Comparison of ENCODE assay signal across 8 mouse cellular contexts in the genomic region with DNA sequence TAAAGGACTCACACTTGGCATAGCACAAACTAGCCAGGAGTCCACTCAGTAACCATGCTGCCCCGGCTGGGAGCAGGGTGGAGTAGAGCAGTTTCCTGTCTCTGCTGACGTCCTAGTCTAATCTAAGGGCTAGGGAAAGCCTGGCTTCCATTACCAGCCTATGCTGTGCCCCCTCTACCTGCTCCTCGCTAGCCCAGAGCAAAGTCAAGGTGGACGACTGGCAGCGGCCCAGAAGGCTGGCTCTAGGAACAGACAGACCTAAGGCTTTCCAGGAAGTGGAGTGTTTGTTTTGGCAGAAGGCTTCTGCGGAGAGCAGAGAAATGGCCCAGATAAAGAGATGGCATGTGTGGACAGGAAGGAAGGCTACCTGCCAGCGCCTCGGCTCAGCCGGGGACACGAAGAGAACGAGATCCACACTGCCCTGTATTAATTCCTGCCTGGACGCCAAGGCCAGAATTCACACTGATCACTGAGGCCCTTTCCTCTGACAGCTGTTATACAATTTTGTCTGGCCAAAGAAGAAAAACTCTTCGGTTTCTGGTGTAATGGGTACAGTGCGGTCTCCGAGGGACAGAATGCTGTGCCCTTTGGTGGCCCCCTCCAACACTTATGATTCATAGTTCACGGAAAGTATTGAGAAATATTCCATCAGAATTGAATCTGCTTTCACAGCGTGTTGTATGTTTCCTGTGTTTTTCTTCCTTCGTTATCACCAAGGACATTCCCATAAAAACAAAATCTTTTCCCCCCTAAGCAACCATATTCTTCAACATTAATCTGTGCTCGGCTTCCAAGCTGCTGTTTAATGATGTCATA.
DNase-seq lines count a peak whose midpoint lies in the region; ATAC-seq and TF ChIP-seq lines count a peak whose summit lies in the region.

No protein-coding gene starts in this region.

- H3K9me3 ChIP-seq in hindbrain, embryonic 14.5 days (ENCODE audit: control insufficient read depth, low read length) = no peaks in the 10 kb centered on the region
- no peaks in the 10 kb centered on the region for H3K9me3 ChIP-seq in hindbrain, embryonic 11.5 days (ENCODE audit: control insufficient read depth, low read length)
- no peaks in the 10 kb centered on the region for H3K9me3 ChIP-seq in heart, embryonic 10.5 days
- no peaks in the 10 kb centered on the region for H3K9me3 ChIP-seq in kidney, postnatal 0 days (replicated peaks; ENCODE audit: low read length)

- WGBS in hindbrain, embryonic 14.5 days = 80% methylated on average over 19 of the region's 19 CpGs
- 78% methylated on average over 19 of the region's 19 CpGs for WGBS in hindbrain, embryonic 11.5 days
- 46% methylated on average over 19 of the region's 19 CpGs for WGBS in heart, embryonic 10.5 days
- 39% methylated on average over 19 of the region's 19 CpGs for WGBS in kidney, postnatal 0 days

- no peak overlapping the region for H3K9ac ChIP-seq in hindbrain, embryonic 14.5 days
- no peak overlapping the region for H3K9ac ChIP-seq in hindbrain, embryonic 11.5 days (ENCODE audit: low read depth, low read length)
- H3K9ac ChIP-seq in kidney, postnatal 0 days (ENCODE audit: low read depth, low read length) = no peak overlapping the region

- TF ChIP-seq CTCF in kidney, postnatal 0 days (IDR thresholded peaks at IDR 0.05; ENCODE audit: low read depth) = no peak

- no peak for ATAC-seq in hindbrain, embryonic 14.5 days (ENCODE audit: low FRiP score)
- ATAC-seq in hindbrain, embryonic 11.5 days (ENCODE audit: low FRiP score) = no peak
- no peak for ATAC-seq in kidney, postnatal 0 days (replicated peaks; ENCODE audit: low FRiP score, low read depth)
- ATAC-seq in megakaryocyte, adult 5-6 weeks (ENCODE audit: poor library complexity, severe bottlenecking) = peak; percentile 41

- H3K4me3 ChIP-seq in hindbrain, embryonic 14.5 days (replicated peaks; ENCODE audit: low read length) = no peak overlapping the region
- no peak overlapping the region for H3K4me3 ChIP-seq in hindbrain, embryonic 11.5 days (ENCODE audit: low read depth, low read length)
- no peak overlapping the region for H3K4me3 ChIP-seq in heart, embryonic 10.5 days
- no peak overlapping the region for H3K4me3 ChIP-seq in kidney, postnatal 0 days (replicated peaks; ENCODE audit: low read depth, low read length)

- intact Hi-C loops in left cerebral cortex, postnatal 25 days (cut with DNase I) = no loop called here

- no peaks in the 10 kb centered on the region for H3K27me3 ChIP-seq in hindbrain, embryonic 14.5 days (ENCODE audit: control insufficient read depth, insufficient read depth, low read length)
- no peaks in the 10 kb centered on the region for H3K27me3 ChIP-seq in hindbrain, embryonic 11.5 days (ENCODE audit: control insufficient read depth, insufficient read depth, low read length)
- H3K27me3 ChIP-seq in heart, embryonic 10.5 days (ENCODE audit: insufficient read depth, poor library complexity, severe bottlenecking) = no peaks in the 10 kb centered on the region
- no peaks in the 10 kb centered on the region for H3K27me3 ChIP-seq in kidney, postnatal 0 days (ENCODE audit: insufficient read depth, low read length)

- peak overlapping the region; percentile 47; the same call in 1 of the 2 replicates for H3K27ac ChIP-seq in hindbrain, embryonic 14.5 days
- no peak overlapping the region for H3K27ac ChIP-seq in hindbrain, embryonic 11.5 days (ENCODE audit: low read depth, low read length)
- H3K27ac ChIP-seq in heart, embryonic 10.5 days = peak overlapping the region; percentile 47; the same call in 1 of the 2 replicates
- H3K27ac ChIP-seq in kidney, postnatal 0 days = peak overlapping the region; percentile 32

- no peaks in the 10 kb centered on the region for H3K36me3 ChIP-seq in hindbrain, embryonic 14.5 days (replicated peaks; ENCODE audit: control insufficient read depth, insufficient read depth)
- H3K36me3 ChIP-seq in hindbrain, embryonic 11.5 days (ENCODE audit: control insufficient read depth, insufficient read depth, low read length) = no peaks in the 10 kb centered on the region
- H3K36me3 ChIP-seq in heart, embryonic 10.5 days = peaks cover 14% of the 10 kb centered on the region; the same call in 1 of the 2 replicates
- H3K36me3 ChIP-seq in kidney, postnatal 0 days (ENCODE audit: insufficient read depth, low read length) = 0 out of 2 replicates have a peak, but pooled peaks cover 9% of the 10 kb centered on the region

- no peak for DNase-seq in hindbrain, embryonic 14.5 days (ENCODE audit: low spot score)
- DNase-seq in hindbrain, embryonic 11.5 days (ENCODE audit: low spot score) = no peak
- DNase-seq in cerebellum, adult 9-11 months = peak; percentile 95
- no peak for DNase-seq in heart, embryonic 10.5 days (ENCODE audit: low spot score)
- DNase-seq in kidney, postnatal 0 days (ENCODE audit: low spot score) = peak; percentile 37
- no peak for DNase-seq in left cerebral cortex, postnatal 25 days (ENCODE audit: low spot score in 2 of 2)
- no peak for DNase-seq in left cerebral cortex, adult 11 months (ENCODE audit: low spot score)

- peaks cover 6% of the 10 kb centered on the region; the same call in 1 of the 2 replicates for H3K4me1 ChIP-seq in hindbrain, embryonic 14.5 days (replicated peaks; ENCODE audit: control insufficient read depth, insufficient read depth, low read length)
- no peaks in the 10 kb centered on the region for H3K4me1 ChIP-seq in hindbrain, embryonic 11.5 days (replicated peaks; ENCODE audit: control insufficient read depth, insufficient read depth, low read length)
- H3K4me1 ChIP-seq in heart, embryonic 10.5 days = peaks cover 34% of the 10 kb centered on the region
- H3K4me1 ChIP-seq in kidney, postnatal 0 days (replicated peaks; ENCODE audit: insufficient read depth, low read length) = peaks cover 22% of the 10 kb centered on the region

- H3K4me2 ChIP-seq in hindbrain, embryonic 14.5 days (replicated peaks) = no peak overlapping the region
- no peak overlapping the region for H3K4me2 ChIP-seq in hindbrain, embryonic 11.5 days (replicated peaks; ENCODE audit: low read depth, low read length)
- H3K4me2 ChIP-seq in kidney, postnatal 0 days (ENCODE audit: low read length) = 0 out of 2 replicates have a peak overlapping the region, but pooled peaks have one; percentile 13

Comparison
In these comparisons a context has a peak if more than half of its experiments do, and no peak if none do; other contexts are left out.
1. DNase-seq: peak in cerebellum, adult 9-11 months (single experiment) and kidney, postnatal 0 days (single experiment); none in hindbrain, embryonic 14.5 days (single experiment), hindbrain, embryonic 11.5 days (single experiment), heart, embryonic 10.5 days (single experiment), left cerebral cortex, postnatal 25 days (0 of 2) and left cerebral cortex, adult 11 months (single experiment).